Mouse (Mus musculus) adipocyte (in vitro differentiated cells): Measurements from ENCODE around the gene AY358078.
A peak's percentile ranks its signal among the peaks of the same experiment; 100 is the strongest.
"Not testable (repeated sequence)": the region's sequence is repeated elsewhere in the genome, so short reads cannot be mapped to it uniquely, and the experiment has no call there.

Experiments
- DNase-seq: peaks from one replicate; pipeline ENCODE4 v3.0.0-alpha.2; 2016; ENCODE audit warnings: low spot score

The AY358078 gene

DNA sequence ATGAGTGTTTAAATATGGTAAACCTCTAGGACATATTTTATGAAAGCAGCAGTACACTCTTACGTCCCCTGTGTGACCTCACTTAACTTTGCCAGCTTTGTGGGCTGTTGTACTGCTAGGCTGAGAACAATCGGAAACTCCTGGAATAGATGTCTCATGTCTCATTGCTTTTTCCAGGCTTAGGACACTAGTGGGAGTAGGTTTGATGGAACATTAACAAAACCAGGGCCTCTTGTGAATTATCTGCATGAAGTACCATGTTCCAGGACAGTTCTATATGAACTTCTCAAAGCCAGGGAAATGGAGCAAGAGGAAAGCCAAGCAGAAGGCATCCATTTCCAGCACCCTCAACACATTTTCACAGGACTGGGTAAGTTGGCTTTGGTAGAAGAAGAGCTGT is at the start of gene AY358078:
Gene AY358078 (plus strand): TSS at position 301 of the 400 bp plus-strand sequence.
- DNase-seq, result no peak

DNA sequence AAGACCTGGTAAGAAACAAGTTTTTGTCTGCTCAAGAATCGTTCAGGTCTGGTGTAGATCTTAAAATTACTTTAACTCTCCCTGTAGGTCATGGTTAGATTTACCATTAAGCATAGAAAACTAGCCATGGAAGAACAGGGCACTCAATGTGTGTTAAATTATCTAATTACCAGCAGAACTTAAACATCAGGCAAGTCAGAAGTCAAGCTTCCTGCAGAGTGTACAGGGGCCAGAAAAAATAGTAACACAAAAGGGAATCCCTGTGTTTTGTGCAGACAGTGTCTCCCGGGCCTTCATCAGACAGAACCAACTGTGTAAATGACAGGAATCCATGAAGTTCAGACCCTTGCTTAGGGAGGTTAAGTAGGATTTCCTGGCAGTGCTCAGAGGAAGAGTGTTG is 43.9 kb upstream of the AY358078 start:
- no peak for DNase-seq

DNA sequence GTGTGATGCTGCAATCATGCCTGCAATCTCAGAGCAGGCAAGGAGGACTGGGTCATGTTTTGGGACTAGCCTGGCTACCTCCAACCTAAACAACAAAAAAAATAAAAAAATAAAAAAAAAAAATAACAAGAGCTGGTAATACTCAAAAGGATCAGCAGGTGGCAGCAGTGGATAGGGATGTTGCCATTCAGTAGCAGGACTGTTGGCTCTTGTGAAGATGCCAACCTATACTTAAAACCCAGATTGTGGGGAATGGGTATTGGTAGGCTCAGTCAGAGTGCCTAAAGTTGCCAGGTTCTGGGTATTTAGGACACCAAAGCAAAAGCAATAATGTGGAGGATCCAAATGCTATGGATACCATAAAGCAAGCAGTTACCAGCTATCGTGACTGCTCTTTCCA is 28.5 kb upstream of the AY358078 start:
- DNase-seq, result not testable (repeated sequence)

DNA sequence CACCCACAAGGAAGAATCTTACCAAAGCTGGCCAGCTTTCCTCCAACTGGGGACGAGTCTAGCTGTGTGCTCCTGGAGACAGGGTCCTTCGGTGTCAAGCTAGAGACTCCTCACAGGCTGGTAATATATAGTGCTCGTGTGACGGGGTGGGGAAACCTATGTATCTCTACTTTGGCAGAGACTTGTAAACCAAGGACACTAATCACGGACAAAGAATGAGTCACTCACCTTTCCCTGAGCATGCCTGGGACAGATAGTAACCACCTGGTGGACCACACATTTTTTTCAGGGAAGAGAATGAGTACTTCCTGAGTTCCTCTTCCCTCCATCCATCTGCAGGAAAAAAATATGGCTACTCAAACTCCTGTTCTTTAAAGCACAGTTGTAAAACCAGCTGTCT is 26.4 kb upstream of the AY358078 start, which contains the start of gene Ang4:
Gene Ang4 (minus strand): TSS at position 101 of the 400 bp plus-strand sequence.
- DNase-seq, result no peak

DNA sequence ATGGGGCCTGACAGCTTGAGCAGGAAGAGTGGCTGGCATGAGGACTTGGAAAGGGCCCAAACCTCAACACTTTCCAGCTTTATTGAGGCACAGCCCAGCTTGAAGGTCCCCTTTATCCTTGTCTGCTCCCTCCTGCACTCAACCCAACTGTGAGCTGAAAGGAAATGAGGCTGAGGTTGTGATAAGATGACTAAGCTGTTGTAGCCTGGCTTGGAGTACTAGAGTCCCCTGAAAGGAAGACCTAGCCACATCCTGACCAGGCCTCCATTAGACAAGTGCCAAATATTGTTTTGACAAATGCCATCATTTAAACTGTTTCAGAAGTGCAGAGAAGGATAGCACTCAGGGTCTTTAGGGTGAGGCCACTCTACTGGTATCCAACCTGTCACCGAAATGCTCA is 22.1 kb upstream of the AY358078 start:
- no peak for DNase-seq

DNA sequence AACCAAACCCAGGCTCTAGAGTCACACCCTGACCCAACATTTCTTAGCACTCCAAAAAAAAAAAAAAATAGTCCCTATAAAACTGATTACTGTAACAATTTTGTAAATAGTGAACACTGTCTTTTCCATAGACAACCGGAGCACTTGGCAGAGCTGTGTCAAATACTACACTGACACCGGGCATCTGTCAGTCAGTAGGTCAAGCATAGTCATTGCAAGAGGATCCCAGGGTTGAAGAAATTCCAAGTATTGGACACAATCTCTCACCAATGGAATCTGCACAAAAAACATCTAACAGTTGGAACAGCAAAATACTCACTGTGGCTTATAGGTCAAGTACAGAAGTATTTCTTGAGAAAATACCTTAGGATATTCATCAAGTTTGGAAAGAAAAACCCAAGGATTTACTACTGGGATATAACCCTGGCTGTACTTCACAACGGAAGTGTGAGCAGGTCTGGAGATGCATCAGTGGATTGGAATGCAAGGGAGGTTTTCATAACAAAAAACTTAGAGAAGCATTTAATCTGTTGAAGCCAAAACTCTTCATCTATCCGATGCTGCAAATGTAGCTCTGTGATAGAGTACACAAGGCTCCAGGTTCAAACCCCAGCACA is 20.9 kb upstream of the AY358078 start:
- DNase-seq, result no peak

DNA sequence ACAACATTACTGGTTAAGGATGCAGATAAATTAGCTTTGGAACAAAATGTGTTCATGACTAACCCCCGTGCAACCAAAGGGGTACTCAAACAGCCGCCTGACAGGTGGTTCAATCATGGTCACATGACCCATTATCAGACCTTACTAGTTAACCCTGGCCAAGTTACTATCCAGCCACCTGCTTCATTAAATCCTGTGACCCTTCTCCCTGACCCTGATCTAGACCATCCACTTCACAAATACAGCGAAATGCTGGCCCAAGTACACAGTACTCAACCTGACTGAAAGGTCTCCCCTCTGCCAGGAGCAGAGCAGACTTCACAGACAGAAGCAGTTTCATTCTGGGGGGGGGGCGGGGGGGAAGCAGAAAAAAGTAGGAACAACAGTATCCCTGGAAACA is 13.5 kb upstream of the AY358078 start:
- DNase-seq, result no peak

DNA sequence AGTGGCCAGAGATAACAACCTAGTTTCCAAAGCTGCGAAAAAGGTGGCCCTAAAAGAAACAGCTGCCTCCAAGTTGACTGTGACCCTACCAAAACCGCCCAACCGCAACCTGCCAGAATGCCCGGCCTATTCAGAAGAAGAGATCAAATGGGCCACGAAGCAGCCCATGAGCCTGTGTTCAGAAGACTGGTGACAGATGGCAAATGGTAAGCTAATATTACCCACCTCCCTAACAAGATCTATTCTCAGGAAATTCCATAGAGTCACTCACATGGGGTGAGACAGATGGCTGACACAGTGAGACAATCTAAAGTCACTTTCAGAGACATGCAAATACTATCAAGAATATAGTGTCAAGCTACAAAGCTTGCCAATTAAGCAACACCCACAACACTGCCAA is 12.8 kb upstream of the AY358078 start:
- no peak for DNase-seq

DNA sequence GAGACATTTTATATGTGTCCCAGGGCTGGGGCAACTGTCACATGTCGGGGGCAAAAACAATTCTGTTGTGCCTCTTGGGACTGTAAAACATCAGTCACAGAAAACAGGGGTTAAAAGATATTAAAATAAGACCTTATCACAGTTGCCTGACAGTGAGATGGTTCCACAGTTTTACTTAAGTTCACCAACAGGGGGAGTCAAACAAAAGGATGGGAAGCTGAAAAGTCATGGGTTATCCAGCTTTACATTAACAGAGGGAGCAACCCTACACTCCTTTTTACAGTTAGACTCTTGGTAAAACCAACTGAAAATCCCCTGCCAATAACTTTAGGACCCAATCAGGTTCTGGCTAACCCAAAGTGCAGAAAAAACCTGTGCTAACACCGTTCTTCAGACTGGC is 10.7 kb upstream of the AY358078 start:
- DNase-seq, result no peak

DNA sequence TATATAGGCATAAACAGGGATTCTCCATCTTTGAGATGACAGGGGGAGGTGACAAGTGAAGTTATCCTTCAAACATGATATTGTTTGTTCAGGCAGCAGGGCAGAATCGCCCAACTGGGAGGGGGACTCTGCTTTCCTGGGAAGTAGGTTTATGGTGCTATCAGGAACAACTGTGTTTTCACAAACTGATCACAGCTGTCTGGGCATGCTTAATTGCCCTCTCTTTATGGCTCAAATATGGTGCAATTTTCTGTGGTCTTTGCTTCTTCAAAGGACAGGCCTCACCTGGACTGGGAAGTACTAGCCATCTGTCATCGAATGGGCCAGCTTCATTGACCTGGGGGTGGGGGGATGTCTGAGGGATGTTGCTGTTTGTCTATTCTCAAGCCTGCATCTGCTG is 5.7 kb upstream of the AY358078 start:
- DNase-seq, result no peak

DNA sequence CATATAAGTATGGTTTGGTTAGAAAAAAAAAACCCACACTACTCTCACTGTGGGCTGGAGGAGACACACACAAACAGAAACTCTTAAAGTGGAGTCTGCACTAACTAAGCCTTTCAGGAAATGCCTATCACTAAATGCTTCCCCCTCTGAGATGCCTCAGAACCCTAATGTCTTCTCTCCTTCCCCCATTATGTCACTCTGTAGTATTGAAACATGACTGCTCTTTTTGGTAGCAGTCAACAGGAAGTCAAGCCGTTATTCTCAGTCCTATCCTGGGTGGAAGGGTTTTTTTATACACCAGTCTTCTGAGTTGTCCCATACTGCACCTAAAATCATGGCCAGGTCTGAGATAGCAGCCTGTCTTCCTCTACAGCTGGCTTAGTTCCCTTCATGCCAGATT is 26.8 kb downstream of the AY358078 start:
- DNase-seq, result peak; percentile 1

DNA sequence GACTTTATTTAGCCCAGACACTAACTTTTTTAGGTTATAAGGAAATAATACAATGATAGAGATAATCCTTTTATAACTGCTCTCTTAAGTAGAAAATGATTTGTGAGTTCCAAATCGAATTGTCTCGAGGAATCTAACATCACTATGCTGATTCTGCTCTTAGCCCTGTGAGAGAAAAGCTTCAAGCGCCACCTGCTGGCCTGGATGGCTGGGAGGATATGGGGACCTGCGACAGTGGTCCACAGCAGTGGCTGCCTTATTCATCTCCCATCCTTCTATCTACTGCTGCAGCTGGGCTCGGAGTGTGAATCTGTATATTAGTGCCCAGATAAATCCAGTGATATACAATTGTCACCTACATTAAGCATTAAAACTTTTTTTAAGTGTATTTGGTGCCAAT is 28.0 kb downstream of the AY358078 start:
- peak; percentile 5 for DNase-seq

DNA sequence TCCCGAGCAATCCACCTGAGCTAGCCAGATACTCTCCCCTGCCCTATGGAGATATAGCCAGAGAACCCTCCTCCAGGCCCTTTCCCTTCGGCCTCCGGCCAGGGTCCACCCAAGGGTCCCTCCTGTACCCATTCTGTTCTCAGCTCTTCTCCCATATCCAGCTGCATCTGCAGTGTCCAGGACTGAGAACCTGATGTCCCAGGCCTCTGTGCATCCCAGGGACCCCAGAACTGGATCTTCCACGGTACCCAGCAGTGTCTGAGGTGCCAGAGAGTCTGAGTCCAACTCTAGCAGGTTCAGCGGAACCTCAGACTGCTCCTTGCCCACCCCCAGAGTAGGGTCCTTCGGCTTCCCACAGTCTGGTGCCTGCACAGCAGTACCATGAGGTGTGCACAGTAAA is 29.3 kb downstream of the AY358078 start:
- no peak for DNase-seq

DNA sequence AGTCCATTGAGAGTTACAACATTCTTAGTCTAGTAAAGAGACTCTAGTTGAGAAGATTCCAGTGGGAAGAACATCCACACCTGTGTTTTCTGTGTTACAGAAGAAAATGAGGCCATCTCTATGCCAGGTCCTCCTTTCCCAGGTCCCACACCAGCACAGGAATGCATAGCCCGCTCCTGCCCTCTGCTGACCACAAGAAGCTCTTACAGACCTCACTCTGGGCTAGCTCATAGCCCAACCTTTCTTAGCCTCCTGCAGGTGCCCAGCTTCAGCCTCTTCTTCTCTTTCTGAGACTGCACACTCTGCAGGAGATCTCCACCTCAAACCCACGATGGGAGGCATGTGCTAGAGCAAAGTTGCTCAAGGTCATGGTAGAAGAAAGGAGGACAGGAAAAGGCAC is 38.6 kb downstream of the AY358078 start:
- DNase-seq, result peak; percentile 1

DNA sequence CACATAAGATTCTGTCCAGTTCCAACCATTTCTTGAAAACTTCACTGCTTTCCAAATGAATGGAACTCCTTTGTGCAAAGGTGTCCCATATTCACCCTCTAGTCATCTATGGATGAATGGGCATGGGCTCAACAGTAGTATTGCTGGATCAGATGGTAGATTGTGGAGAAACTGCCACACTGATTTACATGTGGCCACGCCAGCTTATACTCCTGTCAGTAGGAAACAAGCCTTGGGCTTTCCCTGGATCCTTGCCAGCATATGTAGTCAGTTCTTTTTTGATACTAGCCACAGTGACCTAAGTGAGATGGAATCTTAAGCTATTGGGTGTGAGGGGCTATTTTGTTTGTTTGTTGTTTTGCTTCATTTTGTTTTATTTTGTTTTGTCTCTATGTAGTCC is 42.4 kb downstream of the AY358078 start:
- no peak for DNase-seq

DNA sequence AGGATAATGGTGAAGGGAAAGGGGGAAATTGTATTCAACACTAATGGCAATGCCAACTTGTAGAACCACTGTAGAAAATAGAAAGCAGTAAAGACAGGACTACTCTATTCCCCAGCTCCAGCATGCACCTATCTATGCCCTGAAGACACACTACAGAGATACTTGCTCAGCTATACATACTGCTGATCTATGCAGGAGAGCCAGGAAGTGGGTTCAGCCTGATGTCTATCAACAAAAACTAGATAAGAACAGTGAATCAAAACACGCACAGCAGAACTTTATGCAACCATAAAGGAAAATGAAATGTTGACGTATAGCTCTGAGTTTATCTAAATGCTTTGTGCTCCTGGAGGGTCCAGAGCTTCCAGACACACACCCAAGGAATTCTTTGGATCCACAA is 42.9 kb downstream of the AY358078 start:
- no peak for DNase-seq

DNA sequence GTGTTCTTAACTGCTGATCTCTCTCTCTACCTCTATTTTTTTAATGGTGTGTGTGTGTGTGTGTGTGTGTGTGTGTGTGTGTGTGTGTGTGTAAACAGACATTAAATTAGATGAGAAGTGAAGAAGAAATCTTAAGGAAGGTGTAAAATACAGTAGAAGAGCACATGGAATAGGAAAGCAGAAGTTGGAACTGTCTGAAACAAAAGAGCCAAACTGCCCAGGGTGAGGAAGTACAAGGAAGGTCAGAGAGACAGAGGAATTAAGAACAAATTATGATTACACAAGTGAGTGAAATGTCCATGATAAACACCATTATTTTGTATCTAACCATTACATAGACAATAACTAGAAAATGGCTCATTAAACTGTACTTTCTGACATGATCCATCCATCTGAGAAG is 44.0 kb downstream of the AY358078 start:
- DNase-seq, result no peak

DNA sequence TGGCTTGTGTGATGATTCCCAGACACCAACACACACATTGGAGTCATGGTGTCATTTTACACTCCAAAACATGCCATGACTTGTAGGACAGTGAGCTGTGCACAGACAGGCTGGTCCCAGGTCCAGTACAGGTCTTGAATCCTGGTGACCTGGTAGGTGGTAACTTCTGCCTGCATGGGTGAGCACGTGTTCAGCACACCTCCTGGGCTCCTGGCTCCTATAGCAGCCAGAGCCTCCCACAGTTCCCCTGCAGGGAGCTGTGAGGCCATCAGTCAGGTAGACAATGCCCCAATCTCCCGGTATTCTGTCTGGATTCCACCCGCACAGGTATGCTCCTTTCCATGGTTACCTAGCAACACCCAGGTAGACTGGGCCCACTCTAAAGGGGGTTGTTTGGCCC is 46.7 kb downstream of the AY358078 start:
- no peak for DNase-seq

DNA sequence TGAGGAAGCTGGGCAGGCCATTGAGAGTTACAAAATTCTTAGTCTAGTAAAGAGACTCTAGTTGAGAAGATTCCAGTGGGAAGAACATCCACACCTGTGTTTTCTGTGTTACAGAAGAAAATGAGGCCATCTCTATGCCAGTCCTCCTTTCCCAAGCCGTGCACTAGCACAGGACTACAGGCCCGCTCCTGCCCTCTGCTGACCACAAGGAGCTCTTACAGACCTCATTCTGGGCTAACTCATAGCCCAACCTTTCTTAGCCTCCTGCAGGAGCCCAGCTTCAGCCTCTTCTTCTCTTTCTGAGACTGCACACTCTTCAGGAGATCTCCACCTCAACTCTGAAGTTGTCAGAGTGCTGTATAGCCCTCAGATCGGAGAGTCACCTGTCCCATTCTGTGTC is 51.2 kb downstream of the AY358078 start:
- not testable (repeated sequence) for DNase-seq

DNA sequence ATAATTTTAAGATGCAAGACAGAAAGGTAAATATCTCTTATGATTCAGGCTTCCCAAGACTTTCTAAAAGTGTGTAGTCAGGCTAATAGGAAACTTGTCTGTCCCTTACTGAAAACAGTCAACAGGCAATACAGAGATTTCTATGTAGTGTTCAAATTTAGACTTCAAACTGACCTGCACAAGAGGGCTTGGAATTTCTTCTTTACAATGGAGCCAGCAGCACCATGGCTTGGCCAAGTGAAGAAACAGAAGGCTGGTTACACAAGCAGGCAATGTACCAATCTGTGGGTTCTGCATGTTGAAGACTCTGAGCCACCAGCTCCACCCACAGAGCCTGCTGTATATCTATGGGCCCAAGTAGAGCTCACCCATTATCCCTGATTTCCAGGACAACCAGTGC is 53.6 kb downstream of the AY358078 start, which contains the start of gene Ear6:
Gene Ear6 (plus strand): TSS at position 301 of the 400 bp plus-strand sequence.
- peak; percentile 2 for DNase-seq

DNA sequence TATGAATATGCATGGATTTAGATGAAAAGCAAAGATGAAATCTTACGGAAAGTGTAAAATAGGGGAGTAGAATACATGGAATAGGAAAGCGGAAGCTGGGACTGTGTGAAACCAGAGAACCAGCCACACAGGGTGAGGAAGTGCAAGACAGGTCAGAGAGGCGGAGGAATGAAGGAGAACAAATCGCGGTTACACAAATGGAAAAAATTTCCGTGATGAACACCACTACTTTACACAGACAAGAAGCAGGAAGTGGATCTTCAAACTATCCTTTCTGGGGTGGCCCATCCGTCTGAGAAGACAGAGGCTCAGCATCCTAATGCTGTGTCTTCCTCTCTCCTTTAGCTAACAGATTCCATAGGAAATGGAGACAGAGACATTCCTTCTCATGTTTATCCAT is 55.4 kb downstream of the AY358078 start:
- not testable (repeated sequence) for DNase-seq

DNA sequence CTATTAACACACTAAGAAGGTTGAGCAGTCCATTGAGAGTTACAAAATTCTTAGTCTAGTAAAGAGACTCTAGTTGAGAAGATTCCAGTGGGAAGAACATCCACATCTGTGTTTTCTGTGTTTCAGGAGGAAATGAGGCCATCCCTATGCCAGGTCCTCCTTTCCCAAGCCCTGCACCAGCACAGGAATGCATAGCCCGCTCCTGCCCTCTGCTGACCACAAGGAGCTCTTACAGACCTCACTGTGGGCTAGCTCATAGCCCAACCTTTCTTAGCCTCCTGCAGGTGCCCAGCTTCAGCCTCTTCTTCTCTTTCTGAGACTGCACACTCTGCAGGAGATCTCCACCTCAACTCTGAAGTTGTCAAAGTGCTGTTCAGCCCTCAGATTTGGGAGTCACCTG is 63.8 kb downstream of the AY358078 start:
- peak; percentile 62 for DNase-seq

DNA sequence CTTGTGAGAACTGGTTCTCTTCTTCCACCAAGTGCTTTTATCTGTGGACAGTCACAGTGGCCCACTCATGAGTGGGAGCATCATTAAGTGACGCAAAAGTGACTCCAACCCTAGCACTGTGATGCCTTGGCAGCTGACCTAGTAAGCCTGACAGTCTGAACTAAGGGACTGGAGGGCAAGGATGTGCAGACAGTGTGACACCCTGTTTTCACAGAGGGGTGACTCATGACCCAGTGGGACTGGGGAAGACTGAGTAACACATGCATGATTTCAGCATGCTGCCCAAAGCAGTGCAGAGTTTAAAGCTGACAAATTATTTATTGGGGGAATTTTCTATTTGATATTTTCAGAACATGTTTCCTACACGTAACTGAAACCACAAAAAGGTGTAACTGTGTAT is 70.9 kb downstream of the AY358078 start:
- DNase-seq, result peak; percentile 25

DNA sequence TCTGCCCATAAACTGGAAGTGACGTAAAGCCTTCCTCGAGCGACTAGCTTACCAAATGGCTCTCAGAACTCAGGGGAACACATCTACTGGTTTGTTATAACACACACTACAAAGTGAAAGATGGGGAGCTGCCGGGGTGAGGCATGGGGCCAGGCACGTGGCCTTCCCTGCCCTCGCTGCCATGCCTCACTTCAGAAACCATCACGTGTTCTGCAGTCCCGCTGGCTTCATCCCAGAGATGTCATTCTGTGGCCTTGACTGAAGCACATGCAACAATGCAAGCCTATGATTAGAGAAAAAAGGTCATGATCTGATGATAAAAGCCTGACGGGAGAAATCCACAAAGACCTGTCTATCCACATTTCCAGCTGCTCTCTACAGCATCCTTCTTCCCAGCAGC is 71.9 kb downstream of the AY358078 start:
- DNase-seq, result peak; percentile 2
